Mouse (Mus musculus) CD4-positive, CD25-positive, alpha-beta regulatory T cell, adult 2 months (primary cell): ENCODE results near the gene Dhrs7c.

Experiments
- DNase-seq: peaks from one replicate; pipeline ENCODE4 v3.0.0-alpha.2; 2012; ENCODE audit warnings: low read depth, low spot score

Dhrs7c gene

GRCm38 (mm10) chr11:67839810-67840209 lies 41.8 kb downstream of the Dhrs7c start:
- no peak for DNase-seq

GRCm38 (mm10) chr11:67845193-67845592 lies 47.2 kb downstream of the Dhrs7c start:
- DNase-seq: no peak

- DNase-seq: no peak
Observed at GRCm38 (mm10) chr11:67851770-67852169, 53.8 kb downstream of the Dhrs7c start.

- no peak for DNase-seq
Observed at GRCm38 (mm10) chr11:67853996-67854395, 56.0 kb downstream of the Dhrs7c start.

- DNase-seq: peak; percentile 18
Observed at GRCm38 (mm10) chr11:67855035-67855434, 57.0 kb downstream of the Dhrs7c start.

- no peak for DNase-seq
Observed at GRCm38 (mm10) chr11:67858518-67858917, 60.5 kb downstream of the Dhrs7c start.

- no peak for DNase-seq
Observed at GRCm38 (mm10) chr11:67860743-67861398, 62.9 kb downstream of the Dhrs7c start.

- no peak for DNase-seq
Observed at GRCm38 (mm10) chr11:67861399-67861838, 63.4 kb downstream of the Dhrs7c start.

GRCm38 (mm10) chr11:67865100-67865499 lies 67.1 kb downstream of the Dhrs7c start:
- DNase-seq: no peak
